Mouse (Mus musculus): Measurements from ENCODE around the gene Olfr1174-ps. TPM values are rescaled to one million over a fixed set of nuclear protein-coding genes. Genes with fewer than 3 reads are reported as not detected.

The Olfr1174-ps gene
- not detected in 2 replicates for polyA plus RNA-seq (2015; fragmentation: Nextera tagmentation; extraction: Ambion mirVana)

DNA sequence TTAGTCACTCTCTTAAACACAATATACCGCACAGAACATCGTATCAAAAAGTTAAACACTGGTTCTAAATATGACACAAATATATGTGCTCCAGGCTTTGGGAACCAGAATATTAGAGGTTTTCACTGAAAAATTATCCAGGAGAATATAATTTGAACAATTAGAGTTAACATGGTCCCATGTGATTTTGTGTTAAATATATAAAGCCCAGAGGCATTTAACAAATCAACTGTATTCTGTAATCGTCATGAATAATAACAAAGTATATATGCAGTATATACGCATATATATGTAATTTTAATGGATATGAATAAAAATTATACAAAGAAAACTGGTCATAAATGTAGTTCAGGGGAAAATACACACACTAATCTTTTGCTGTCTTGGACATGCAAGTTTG lies at the start of gene Olfr1174-ps:
Olfr1174-ps (minus strand) TSS at position 101 of the 400 bp plus-strand sequence.
- no peak within 1 kb of the TSS for H3K9ac ChIP-seq
- H3K4me3 ChIP-seq: no peak within 1 kb of the TSS
- 90% methylated on average over 4 of the region's 4 CpGs for WGBS
- H3K4me1 ChIP-seq: no peaks in the 10 kb centered on the region
- no peak for ATAC-seq
- H3K36me3 ChIP-seq (ENCODE audit: poor library complexity, severe bottlenecking): no peaks in the 10 kb centered on the region
- H3K27me3 ChIP-seq: no peaks in the 10 kb centered on the region
- H3K4me2 ChIP-seq: no peak within 1 kb of the TSS
- H3K27ac ChIP-seq: no peak within 1 kb of the TSS
- H3K9me3 ChIP-seq (replicated peaks): no peaks in the 10 kb centered on the region

DNA sequence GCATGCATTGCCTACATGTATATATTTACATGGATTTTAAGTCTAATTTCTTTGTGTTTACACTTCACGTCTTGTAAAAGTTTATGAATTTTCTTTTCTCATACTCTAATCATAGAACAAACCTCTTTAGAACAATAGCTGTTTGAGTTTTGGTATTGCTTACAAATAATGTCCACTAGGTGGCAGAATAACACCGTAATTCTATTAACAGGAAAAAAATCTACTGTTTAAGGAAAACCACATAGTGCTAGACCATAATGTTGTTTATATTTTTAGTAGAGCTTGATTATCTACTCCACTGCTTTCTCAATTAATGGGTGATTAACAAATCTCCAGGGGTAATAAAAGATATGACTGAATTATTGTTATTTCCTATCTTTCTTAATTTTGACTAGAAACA lies 41.4 kb upstream of the Olfr1174-ps start:
- 4% methylated on average over 2 of the region's 2 CpGs for WGBS
- Histone ChIP-seq H3K36me3 (ENCODE audit: poor library complexity, severe bottlenecking) (no peaks in the 10 kb centered on the region), H3K9me3 (replicated peaks) (no peaks in the 10 kb centered on the region), H3K9ac (no peak overlapping the region), H3K4me2 (no peak overlapping the region), H3K4me1 (no peaks in the 10 kb centered on the region), H3K27ac (no peak overlapping the region), H3K27me3 (no peaks in the 10 kb centered on the region), H3K4me3 (no peak overlapping the region)
- peak; percentile 57; the same call in 1 of the 2 replicates for ATAC-seq

- no peak for ATAC-seq
- 85% methylated on average over 1 of the region's 1 CpGs for WGBS
- no peaks in the 10 kb centered on the region for H3K4me1 ChIP-seq
Measured at GRCm38 (mm10) chr2:88346392-88346791, 31.5 kb upstream of the Olfr1174-ps start, which contains the start of gene Olfr1177-ps. Olfr1177-ps (minus strand) TSS chr2:88346492.

DNA sequence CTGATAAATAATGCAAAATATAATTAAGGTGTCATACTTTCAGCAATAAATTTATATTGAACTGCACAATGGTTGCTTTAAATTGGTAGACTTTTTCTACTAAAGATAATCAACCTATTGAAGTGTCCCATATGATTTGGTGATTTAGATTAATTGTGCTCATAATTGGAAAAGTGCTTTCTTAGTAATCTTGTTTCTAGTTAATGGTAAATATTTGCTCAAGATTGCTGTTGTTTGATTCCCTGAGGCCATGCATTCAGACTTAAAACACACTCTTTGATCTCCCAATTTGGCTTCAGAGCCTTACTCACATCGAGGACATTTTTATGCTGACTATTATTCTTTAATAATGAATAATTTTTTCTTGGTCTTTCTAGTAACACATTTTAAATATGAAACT lies 21.5 kb upstream of the Olfr1174-ps start, which contains the start of gene Olfr1176:
Olfr1176 (plus strand) TSS at position 301 of the 400 bp plus-strand sequence.
- H3K36me3 ChIP-seq (ENCODE audit: poor library complexity, severe bottlenecking): no peaks in the 10 kb centered on the region
- no peak within 1 kb of the TSS for H3K9ac ChIP-seq
- ATAC-seq: no peak
- no peak within 1 kb of the TSS for H3K4me2 ChIP-seq
- H3K4me3 ChIP-seq: no peak within 1 kb of the TSS
- no peak within 1 kb of the TSS for H3K27ac ChIP-seq
- no peaks in the 10 kb centered on the region for H3K9me3 ChIP-seq (replicated peaks)
- 78% methylated on average over 1 of the region's 1 CpGs for WGBS
- no peaks in the 10 kb centered on the region for H3K4me1 ChIP-seq
- H3K27me3 ChIP-seq: no peaks in the 10 kb centered on the region

More at GRCm38 (mm10) chr2:88346392-88346791, 31.5 kb upstream of the Olfr1174-ps start, which contains the start of gene Olfr1177-ps:
- H3K4me3 ChIP-seq: no peak within 1 kb of the TSS
- H3K9me3 ChIP-seq (replicated peaks): no peaks in the 10 kb centered on the region
- no peak within 1 kb of the TSS for H3K27ac ChIP-seq
- no peak within 1 kb of the TSS for H3K9ac ChIP-seq
- H3K36me3 ChIP-seq (ENCODE audit: poor library complexity, severe bottlenecking): no peaks in the 10 kb centered on the region
- H3K27me3 ChIP-seq: no peaks in the 10 kb centered on the region
- H3K4me2 ChIP-seq: no peak within 1 kb of the TSS

DNA sequence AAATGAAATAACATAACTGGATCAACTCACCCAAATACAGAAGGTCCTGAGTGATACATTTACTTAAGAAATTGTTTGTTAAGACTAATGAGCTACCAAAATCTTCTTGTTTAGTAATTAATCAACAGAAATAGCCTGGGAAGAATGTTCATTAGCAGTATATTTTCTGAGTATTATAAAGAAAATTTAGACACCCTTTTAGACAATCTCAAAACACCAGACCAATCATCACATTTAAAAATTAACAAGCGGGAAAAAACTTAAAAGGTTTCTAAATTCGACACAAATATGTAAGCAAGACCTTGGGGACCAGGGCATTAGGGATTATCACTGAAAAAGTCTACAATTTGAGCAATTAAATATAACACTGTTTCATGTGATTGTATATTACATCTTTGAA lies 12.2 kb upstream of the Olfr1174-ps start, which contains the start of gene Olfr1175-ps:
Olfr1175-ps (minus strand) TSS at position 101 of the 400 bp plus-strand sequence.
- no peaks in the 10 kb centered on the region for H3K4me1 ChIP-seq
- no peaks in the 10 kb centered on the region for H3K36me3 ChIP-seq (ENCODE audit: poor library complexity, severe bottlenecking)
- ATAC-seq: no peak
- H3K9me3 ChIP-seq (replicated peaks): no peaks in the 10 kb centered on the region
- H3K9ac ChIP-seq: no peak within 1 kb of the TSS
- H3K27me3 ChIP-seq: no peaks in the 10 kb centered on the region
- WGBS: 93% methylated on average over 2 of the region's 2 CpGs
- H3K4me2 ChIP-seq: no peak within 1 kb of the TSS
- no peak within 1 kb of the TSS for H3K27ac ChIP-seq
- H3K4me3 ChIP-seq: no peak within 1 kb of the TSS

DNA sequence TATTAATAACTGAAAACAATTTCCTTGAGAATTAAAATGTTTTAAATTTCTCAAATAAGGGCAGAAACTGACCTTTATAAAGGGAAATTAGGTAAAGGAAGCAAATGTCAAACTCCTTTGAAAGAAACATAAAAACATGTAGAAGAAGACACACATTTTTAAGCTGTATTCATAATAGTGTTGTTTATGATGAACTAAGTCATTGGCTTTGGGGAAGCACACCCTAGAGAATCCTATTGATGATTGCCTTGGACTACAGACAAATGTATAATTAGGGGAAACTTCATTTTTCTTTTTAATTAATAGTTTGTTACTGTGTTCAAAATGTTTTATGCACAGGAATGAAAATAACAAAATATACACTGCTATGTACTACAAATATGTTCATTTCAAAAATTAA lies 35.2 kb downstream of the Olfr1174-ps start, which contains the start of gene Olfr1173:
Olfr1173 (minus strand) TSS at position 101 of the 400 bp plus-strand sequence.
- Histone ChIP-seq H3K9me3 (replicated peaks) (no peaks in the 10 kb centered on the region), H3K4me1 (no peaks in the 10 kb centered on the region), H3K27ac (no peak within 1 kb of the TSS), H3K9ac (no peak within 1 kb of the TSS), H3K4me2 (no peak within 1 kb of the TSS), H3K4me3 (no peak within 1 kb of the TSS), H3K27me3 (no peaks in the 10 kb centered on the region), H3K36me3 (ENCODE audit: poor library complexity, severe bottlenecking) (no peaks in the 10 kb centered on the region)
- ATAC-seq: no peak

Other genes with a start within 250 kb of the Olfr1174-ps start
- not detected in 2 replicates for gene Olfr1163, start 243.3 kb downstream of the Olfr1174-ps start, polyA plus RNA-seq (2015; fragmentation: Nextera tagmentation; extraction: Ambion mirVana)
- gene Olfr1164, start 221.2 kb downstream of the Olfr1174-ps start, polyA plus RNA-seq (2015; fragmentation: Nextera tagmentation; extraction: Ambion mirVana): not detected in 2 replicates
- gene Olfr1166, start 186.9 kb downstream of the Olfr1174-ps start, polyA plus RNA-seq (2015; fragmentation: Nextera tagmentation; extraction: Ambion mirVana): not detected in 2 replicates
- not detected in 2 replicates for gene Olfr1167, start 159.9 kb downstream of the Olfr1174-ps start, polyA plus RNA-seq (2015; fragmentation: Nextera tagmentation; extraction: Ambion mirVana)
- not detected in 2 replicates for gene Olfr1168, start 133.3 kb downstream of the Olfr1174-ps start, polyA plus RNA-seq (2015; fragmentation: Nextera tagmentation; extraction: Ambion mirVana)
- gene Olfr1170, start 86.8 kb downstream of the Olfr1174-ps start, polyA plus RNA-seq (2015; fragmentation: Nextera tagmentation; extraction: Ambion mirVana): not detected in 2 replicates
- not detected in 2 replicates for gene Olfr1173, start 35.3 kb downstream of the Olfr1174-ps start, polyA plus RNA-seq (2015; fragmentation: Nextera tagmentation; extraction: Ambion mirVana)
- gene Olfr1175-ps, start 12.1 kb upstream of the Olfr1174-ps start, polyA plus RNA-seq (2015; fragmentation: Nextera tagmentation; extraction: Ambion mirVana): not detected in 2 replicates
- not detected in 2 replicates for gene Olfr1176, start 21.6 kb upstream of the Olfr1174-ps start, polyA plus RNA-seq (2015; fragmentation: Nextera tagmentation; extraction: Ambion mirVana)
- not detected in 2 replicates for gene Olfr1177-ps, start 31.4 kb upstream of the Olfr1174-ps start, polyA plus RNA-seq (2015; fragmentation: Nextera tagmentation; extraction: Ambion mirVana)
- not detected in 2 replicates for gene Olfr1178, start 71.9 kb upstream of the Olfr1174-ps start, polyA plus RNA-seq (2015; fragmentation: Nextera tagmentation; extraction: Ambion mirVana)
- not detected in 2 replicates for gene Olfr1179, start 91.3 kb upstream of the Olfr1174-ps start, polyA plus RNA-seq (2015; fragmentation: Nextera tagmentation; extraction: Ambion mirVana)
- gene Olfr1180, start 104.0 kb upstream of the Olfr1174-ps start, polyA plus RNA-seq (2015; fragmentation: Nextera tagmentation; extraction: Ambion mirVana): not detected in 2 replicates
- not detected in 2 replicates for gene Olfr1181, start 111.0 kb upstream of the Olfr1174-ps start, polyA plus RNA-seq (2015; fragmentation: Nextera tagmentation; extraction: Ambion mirVana)
- not detected in 2 replicates for gene Gm13757, start 134.0 kb upstream of the Olfr1174-ps start, polyA plus RNA-seq (2015; fragmentation: Nextera tagmentation; extraction: Ambion mirVana)
- not detected in 2 replicates for gene Olfr1183, start 139.7 kb upstream of the Olfr1174-ps start, polyA plus RNA-seq (2015; fragmentation: Nextera tagmentation; extraction: Ambion mirVana)
- not detected in 2 replicates for gene Olfr1184, start 168.5 kb upstream of the Olfr1174-ps start, polyA plus RNA-seq (2015; fragmentation: Nextera tagmentation; extraction: Ambion mirVana)
- gene Olfr1185-ps1, start 178.2 kb upstream of the Olfr1174-ps start, polyA plus RNA-seq (2015; fragmentation: Nextera tagmentation; extraction: Ambion mirVana): not detected in 2 replicates
- not detected in 2 replicates for gene Olfr1186, start 203.4 kb upstream of the Olfr1174-ps start, polyA plus RNA-seq (2015; fragmentation: Nextera tagmentation; extraction: Ambion mirVana)
- gene Olfr1188, start 241.8 kb upstream of the Olfr1174-ps start, polyA plus RNA-seq (2015; fragmentation: Nextera tagmentation; extraction: Ambion mirVana): not detected in 2 replicates

Measured in forebrain, embryonic 13.5 days (tissue).